Mouse (Mus musculus) lung, postnatal 0 days (tissue): ENCODE data around the gene Erv3. TPM values are rescaled to one million over a fixed set of nuclear protein-coding genes. Genes with fewer than 3 reads are reported as not detected.

Source experiments
- ATAC-seq: fragments of 200-750 bp; cut with Nextera tagmentation; 2 replicates; pipeline ENCODE4 v1.8.0; 2017; ENCODE audit warnings: moderate library complexity
- DNase-seq: peaks from one replicate; pipeline ENCODE4 v3.0.0-alpha.2; 2016; ENCODE audit warnings: low spot score
- H3K27ac ChIP-seq: fragments of 300-500 bp; sonication (generic); 2 replicates; pipeline ENCODE4 v1.5.1; 2014; ENCODE audit warnings: antibody characterized with exemption, mild to moderate bottlenecking, low read length, mixed read lengths
- H3K27me3 ChIP-seq: fragments of 300-500 bp; sonication (generic); replicated peaks from 2 replicates; pipeline ENCODE4 v1.6.1; 2014; ENCODE audit warnings: low read length, mixed read lengths; ENCODE audit not compliant: insufficient read depth
- H3K36me3 ChIP-seq: fragments of 300-500 bp; sonication (generic); 2 replicates; pipeline ENCODE4 v1.6.1; 2014; ENCODE audit warnings: low read length, mixed read lengths; ENCODE audit not compliant: insufficient read depth
- H3K4me1 ChIP-seq: fragments of 300-500 bp; sonication (generic); 2 replicates; pipeline ENCODE4 v1.6.1; 2014; ENCODE audit warnings: antibody characterized with exemption, low read depth, low read length, mixed read lengths; ENCODE audit not compliant: insufficient read depth
- H3K4me2 ChIP-seq: fragments of 300-500 bp; sonication (generic); replicated peaks from 2 replicates; pipeline ENCODE4 v1.6.1; 2014; ENCODE audit warnings: low read depth, mild to moderate bottlenecking, low read length, moderate library complexity, mixed read lengths
- H3K4me3 ChIP-seq: fragments of 300-500 bp; sonication (generic); 2 replicates; pipeline ENCODE4 v1.5.1; 2014; ENCODE audit warnings: low read depth, low read length
- H3K9ac ChIP-seq: fragments of 300-500 bp; sonication (generic); replicated peaks from 2 replicates; pipeline ENCODE4 v1.6.1; 2014; ENCODE audit warnings: low read depth, mild to moderate bottlenecking
- H3K9me3 ChIP-seq: fragments of 300-500 bp; sonication (generic); 2 replicates; pipeline ENCODE4 v1.6.1; 2016; ENCODE audit warnings: low read length, mixed read lengths
- CTCF ChIP-seq: IDR thresholded peaks from 2 replicates; pipeline ENCODE4 v1.5.1; 2016; ENCODE audit warnings: antibody characterized with exemption, mild to moderate bottlenecking
- EP300 ChIP-seq: IDR thresholded peaks from 2 replicates; pipeline ENCODE4 v1.6.1; 2016; ENCODE audit warnings: antibody characterized with exemption, mild to moderate bottlenecking, control low read depth
- WGBS: fragments of 180-500 bp; shearing (Covaris S2); extraction: QIAGEN DNeasy Blood & Tissue Kit; methylation state at CpG from one replicate; pipeline ENCODE4 v1.1.7; 2014; 5-methylcytosine and 5-hydroxymethylcytosine counted together
- polyA plus RNA-seq: library from polyadenylated mRNA; unstranded; fragments of >200 nt; fragmentation: Nextera tagmentation; extraction: Ambion mirVana; gene quantifications from 2 replicates; pipeline ENCODE4 v1.2.1, GENCODE M21; 2015

Gene Erv3
- polyA plus RNA-seq, 1 experiment from 2014 or later: not detected

- 59% methylated on average over 4 of the region's 4 CpGs for WGBS
- no peak overlapping the region for H3K27ac ChIP-seq
- TF ChIP-seq EP300 (no peak), CTCF (no peak)
- H3K36me3 ChIP-seq: no peaks in the 10 kb centered on the region
- no peak overlapping the region for H3K4me2 ChIP-seq
- no peaks in the 10 kb centered on the region for H3K9me3 ChIP-seq
- no peak overlapping the region for H3K4me3 ChIP-seq
- no peak overlapping the region for H3K9ac ChIP-seq
- ATAC-seq (no peak), DNase-seq (no peak)
- H3K27me3 ChIP-seq: no peaks in the 10 kb centered on the region
- no peaks in the 10 kb centered on the region for H3K4me1 ChIP-seq
These were observed 5.8 kb downstream of the Erv3 start for GRCm38 (mm10) chr2:131853719-131854118.

GRCm38 (mm10) chr2:131851333-131852092 is 8.0 kb downstream of the Erv3 start:
- Histone ChIP-seq H3K36me3 (no peaks in the 10 kb centered on the region), H3K9me3 (no peaks in the 10 kb centered on the region), H3K27ac (no peak overlapping the region), H3K4me2 (no peak overlapping the region), H3K9ac (no peak overlapping the region), H3K4me3 (no peak overlapping the region), H3K4me1 (no peaks in the 10 kb centered on the region), H3K27me3 (no peaks in the 10 kb centered on the region)
- DNase-seq (no peak), ATAC-seq (no peak)
- no peak for TF ChIP-seq EP300
- TF ChIP-seq CTCF: no peak
- 85% methylated on average over 12 of the region's 12 CpGs for WGBS

- no peaks in the 10 kb centered on the region for H3K9me3 ChIP-seq
- no peaks in the 10 kb centered on the region for H3K36me3 ChIP-seq
- ATAC-seq: no peak
- no peak overlapping the region for H3K9ac ChIP-seq
- no peak overlapping the region for H3K4me2 ChIP-seq
- no peak overlapping the region for H3K27ac ChIP-seq
- 95% methylated on average over 4 of the region's 4 CpGs for WGBS
- no peaks in the 10 kb centered on the region for H3K27me3 ChIP-seq
- no peaks in the 10 kb centered on the region for H3K4me1 ChIP-seq
- H3K4me3 ChIP-seq: no peak overlapping the region
- no peak for DNase-seq
- no peak for TF ChIP-seq EP300
- TF ChIP-seq CTCF: no peak
These were observed 9.5 kb downstream of the Erv3 start for GRCm38 (mm10) chr2:131850047-131850446.

DNA sequence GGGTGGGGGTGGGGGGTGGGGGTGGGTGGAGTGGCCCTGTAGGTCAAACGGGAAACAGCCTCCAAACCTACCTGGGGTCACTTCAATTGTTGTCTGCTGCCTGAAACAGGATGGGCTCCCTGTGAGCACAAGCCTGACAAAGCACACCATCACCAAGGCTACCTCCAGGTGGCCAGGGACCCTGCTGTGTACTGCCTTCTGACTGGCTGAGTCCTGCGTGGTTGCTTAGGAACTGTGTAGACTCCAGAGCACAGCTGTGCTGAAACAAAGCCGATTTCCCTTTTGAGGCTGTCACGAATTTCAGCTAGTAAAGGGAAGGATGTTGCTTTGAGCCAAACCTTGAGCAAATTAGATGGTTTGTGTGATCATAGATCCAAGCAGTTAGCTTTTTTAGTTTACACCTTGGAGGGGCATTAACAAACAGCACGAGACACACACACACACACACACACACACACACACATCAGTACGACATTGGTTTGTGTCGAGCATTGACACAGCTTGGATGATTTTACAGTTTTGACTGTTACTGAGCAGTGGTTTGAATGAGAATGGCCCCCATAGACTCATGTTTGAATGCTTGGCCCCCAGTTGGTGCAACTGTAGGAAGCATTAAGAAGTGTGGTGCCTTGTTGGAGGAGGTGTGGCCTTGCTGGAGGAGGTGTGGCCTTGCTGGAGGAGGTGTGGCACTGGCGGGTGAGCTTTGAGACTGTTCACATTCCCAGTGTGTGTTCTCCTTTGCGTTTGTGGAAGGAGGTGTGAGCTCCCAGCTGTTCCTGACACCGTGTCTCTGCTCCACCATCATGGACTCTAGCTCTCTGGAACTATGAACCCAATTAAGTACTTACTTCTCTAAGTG is 11.8 kb downstream of the Erv3 start:
- DNase-seq (peak; percentile 31), ATAC-seq (peak; percentile 57)
- no peaks in the 10 kb centered on the region for H3K9me3 ChIP-seq
- no peak overlapping the region for H3K9ac ChIP-seq
- H3K27ac ChIP-seq: no peak overlapping the region
- H3K4me3 ChIP-seq: no peak overlapping the region
- no peak for TF ChIP-seq EP300
- TF ChIP-seq CTCF: no peak
- no peaks in the 10 kb centered on the region for H3K4me1 ChIP-seq
- H3K36me3 ChIP-seq: no peaks in the 10 kb centered on the region
- WGBS: 13% methylated on average over 10 of the region's 10 CpGs
- no peaks in the 10 kb centered on the region for H3K27me3 ChIP-seq
- 0 out of 2 replicates have a peak overlapping the region, but pooled peaks have one; percentile 3 for H3K4me2 ChIP-seq

DNA sequence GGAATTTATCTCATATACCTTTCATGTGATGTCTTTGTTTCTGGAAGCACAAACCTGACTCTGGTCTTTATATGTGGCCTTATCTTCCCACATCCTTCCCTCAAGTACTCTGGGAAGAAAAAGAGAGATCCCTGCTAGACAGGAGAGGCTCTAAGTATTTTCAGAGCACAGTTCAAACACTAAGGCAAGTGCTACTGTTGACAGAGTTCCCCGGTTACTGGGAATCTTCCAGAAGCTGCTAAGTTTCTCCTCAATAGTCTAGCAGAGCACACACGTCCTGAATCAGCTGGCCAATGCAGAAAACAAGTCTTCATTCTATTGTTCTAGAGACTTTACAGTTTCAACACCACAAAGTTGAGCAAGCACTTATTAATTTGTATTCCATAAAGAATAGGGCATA is 12.7 kb downstream of the Erv3 start:
- peak; percentile 55 for ATAC-seq
- peak; percentile 61 for DNase-seq
- 39% methylated on average over 2 of the region's 2 CpGs for WGBS

DNA sequence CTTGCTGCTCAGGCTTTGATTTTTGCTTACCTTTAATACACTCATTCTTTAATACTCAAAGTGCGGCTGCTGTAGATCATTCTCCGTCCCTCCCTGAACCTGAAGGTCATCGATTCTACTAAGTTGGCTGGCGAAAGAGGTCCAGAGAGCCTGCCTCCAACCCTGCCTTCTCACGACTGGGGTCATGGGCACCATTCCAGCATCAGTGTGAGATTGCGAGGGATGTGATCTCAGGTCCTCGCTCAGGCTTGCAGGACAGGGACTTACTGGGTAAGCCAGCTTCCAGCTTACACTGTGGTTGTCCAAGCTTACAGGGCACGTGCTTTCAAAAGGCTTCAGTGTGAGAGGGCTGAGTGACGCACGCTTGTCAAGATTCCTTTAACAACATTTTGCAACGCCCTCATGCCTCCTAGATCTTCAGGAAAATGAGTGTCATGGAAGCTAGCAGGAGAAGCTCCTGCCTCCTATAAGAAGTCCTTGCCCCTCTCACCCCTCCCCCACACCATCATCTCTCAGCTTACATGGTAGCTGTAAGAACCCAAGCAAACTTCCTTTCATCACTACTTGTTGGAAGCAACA is 13.3 kb downstream of the Erv3 start:
- Histone ChIP-seq H3K9me3 (no peaks in the 10 kb centered on the region), H3K9ac (no peak overlapping the region), H3K4me3 (no peak overlapping the region), H3K27ac (peak overlapping the region; percentile 7; the same call in 1 of the 2 replicates), H3K4me1 (no peaks in the 10 kb centered on the region), H3K4me2 (no peak overlapping the region), H3K36me3 (no peaks in the 10 kb centered on the region), H3K27me3 (no peaks in the 10 kb centered on the region)
- peak; percentile 67 for DNase-seq
- peak; percentile 81 for ATAC-seq
- TF ChIP-seq CTCF (no peak), EP300 (no peak)
- WGBS: 38% methylated on average over 11 of the region's 11 CpGs

More for the DNA sequence above, 12.7 kb downstream of the Erv3 start:
- no peaks in the 10 kb centered on the region for H3K36me3 ChIP-seq
- H3K4me3 ChIP-seq: no peak overlapping the region
- no peaks in the 10 kb centered on the region for H3K4me1 ChIP-seq
- no peak for TF ChIP-seq CTCF
- no peak for TF ChIP-seq EP300
- H3K27ac ChIP-seq: peak overlapping the region; percentile 1; the same call in 1 of the 2 replicates
- no peaks in the 10 kb centered on the region for H3K27me3 ChIP-seq
- H3K9ac ChIP-seq: no peak overlapping the region
- H3K4me2 ChIP-seq: 0 out of 2 replicates have a peak overlapping the region, but pooled peaks have one; percentile 3
- no peaks in the 10 kb centered on the region for H3K9me3 ChIP-seq
